Mouse (Mus musculus) MEL (cell line): ENCODE measurements at regions not wholly inside any gene's neighbourhood (a gene's known extent, or its start where the extent isn't known, plus 50 kb on each side); places are given as distances from the start of the nearest gene placed in this dataset.

Experiments
- DNase-seq: peaks from one replicate; pipeline ENCODE4 v3.0.0; 2011; ENCODE audit warnings: low read depth, low spot score
- H3K27ac ChIP-seq: 2 replicates; pipeline ENCODE4 v1.5.1; 2012; ENCODE audit warnings: low read depth, mild to moderate bottlenecking, control low read depth, low read length, moderate library complexity; ENCODE audit not compliant: control insufficient read depth
- H3K27me3 ChIP-seq, 2 experiments: fragments of 150-350 bp in 1 of 2; sonication (generic) in 1 of 2; 2 replicates each; pipeline ENCODE4 v1.6.1; 2012; ENCODE audit warnings: low read length in 2 of 2, mild to moderate bottlenecking in 2 of 2, improper control_type of control experiment in 1 of 2, moderate library complexity in 1 of 2; ENCODE audit not compliant: insufficient read depth in 2 of 2, control insufficient read depth in 1 of 2
- H3K36me3 ChIP-seq, 2 experiments: 2 replicates each; pipeline ENCODE4 v1.6.1; 2012 to 2014; ENCODE audit warnings: low read length in 2 of 2, improper control_type of control experiment in 1 of 2, inconsistent platforms in 1 of 2, mild to moderate bottlenecking in 1 of 2; ENCODE audit not compliant: insufficient read depth in 2 of 2, control insufficient read depth in 1 of 2
- H3K4me1 ChIP-seq, 2 experiments: fragments of 150-350 bp in 1 of 2; sonication (generic) in 1 of 2; 2 replicates each; pipeline ENCODE4 v1.6.1; 2012; ENCODE audit warnings: low read length in 2 of 2, improper control_type of control experiment in 1 of 2, mild to moderate bottlenecking in 1 of 2; ENCODE audit not compliant: insufficient read depth in 2 of 2, control insufficient read depth in 1 of 2
- H3K4me3 ChIP-seq, 2 experiments: fragments of 150-350 bp in 1 of 2; sonication (generic) in 1 of 2; 2 replicates each; pipeline ENCODE4 v1.5.1; 2012; ENCODE audit warnings: low read depth in 2 of 2, low read length in 2 of 2, mild to moderate bottlenecking in 2 of 2, moderate library complexity in 2 of 2, control low read depth in 1 of 2, improper control_type of control experiment in 1 of 2; ENCODE audit not compliant: control insufficient read depth in 1 of 2, insufficient read depth in 1 of 2
- H3K79me2 ChIP-seq: 2 replicates; pipeline ENCODE4 v1.6.1; 2012; ENCODE audit warnings: mild to moderate bottlenecking, low read length, moderate library complexity; ENCODE audit not compliant: control insufficient read depth, poor library complexity, insufficient read depth
- H3K9ac ChIP-seq: 2 replicates; pipeline ENCODE4 v1.6.1; 2012; ENCODE audit warnings: low read depth, mild to moderate bottlenecking, control low read depth, low read length, moderate library complexity; ENCODE audit not compliant: control insufficient read depth, poor library complexity, severe bottlenecking
- H3K9me3 ChIP-seq: fragments of 150-350 bp; sonication (generic); replicated peaks from 2 replicates; pipeline ENCODE4 v1.6.1; 2012; ENCODE audit warnings: mild to moderate bottlenecking, low read length, improper control_type of control experiment, moderate library complexity; ENCODE audit not compliant: insufficient read depth
- CHD2 ChIP-seq: IDR thresholded peaks from 2 replicates; pipeline ENCODE4 v1.6.1; 2011; ENCODE audit warnings: low read length, improper control_type of control experiment
- E2F4 ChIP-seq: IDR thresholded peaks from 2 replicates; pipeline ENCODE4 v1.6.1; 2011; ENCODE audit warnings: low read depth, low read length, improper control_type of control experiment, borderline replicate concordance
- EP300 ChIP-seq, 2 experiments: IDR thresholded peaks; 2 replicates each; pipeline ENCODE4 v1.6.1; 2011; ENCODE audit warnings: improper control_type of control experiment in 2 of 2, low read length in 2 of 2, low read depth in 1 of 2, mild to moderate bottlenecking in 1 of 2
- GATA1 ChIP-seq: IDR thresholded peaks from 2 replicates; pipeline ENCODE4 v1.6.1; 2011; ENCODE audit warnings: low read depth, low read length, improper control_type of control experiment
- HCFC1 ChIP-seq: IDR thresholded peaks from 2 replicates; pipeline ENCODE4 v1.6.1; 2012; ENCODE audit warnings: low read depth, mild to moderate bottlenecking, inconsistent platforms, low read length, improper control_type of control experiment, moderate library complexity
- KAT2A ChIP-seq: conservative IDR thresholded peaks from 2 replicates; pipeline ENCODE4 v1.6.1; 2012; ENCODE audit warnings: low read depth, low read length, improper control_type of control experiment, inconsistent platforms
- MAFK ChIP-seq: IDR thresholded peaks from 2 replicates; pipeline ENCODE4 v1.6.1; 2011; ENCODE audit warnings: low read depth, mild to moderate bottlenecking, low read length, improper control_type of control experiment, borderline replicate concordance
- MAZ ChIP-seq: IDR thresholded peaks from 2 replicates; pipeline ENCODE4 v1.6.1; 2012; ENCODE audit warnings: low read depth, mild to moderate bottlenecking, inconsistent platforms, low read length, improper control_type of control experiment
- MEF2A ChIP-seq: IDR thresholded peaks from 2 replicates; pipeline ENCODE4 v1.6.1; 2014; ENCODE audit warnings: low read depth, mild to moderate bottlenecking, inconsistent platforms, low read length, improper control_type of control experiment; ENCODE audit not compliant: poor library complexity, insufficient replicate concordance, severe bottlenecking; ENCODE audit errors: extremely low read depth
- MYB ChIP-seq: IDR thresholded peaks from 2 replicates; pipeline ENCODE4 v1.6.1; 2011; ENCODE audit warnings: mild to moderate bottlenecking, low read depth, low read length, improper control_type of control experiment
- NELFE ChIP-seq: IDR thresholded peaks from 2 replicates; pipeline ENCODE4 v1.6.1; 2011; ENCODE audit warnings: low read depth, low read length, improper control_type of control experiment
- NRF1 ChIP-seq: IDR thresholded peaks from 2 replicates; pipeline ENCODE4 v1.6.1; 2014; ENCODE audit warnings: low read depth, mild to moderate bottlenecking, inconsistent platforms, low read length, improper control_type of control experiment, moderate library complexity; ENCODE audit not compliant: poor library complexity, insufficient read depth, severe bottlenecking
- POLR2AphosphoS5 ChIP-seq: IDR thresholded peaks from 2 replicates; pipeline ENCODE4 v1.6.1; 2012; ENCODE audit warnings: low read depth, borderline replicate concordance, mild to moderate bottlenecking, inconsistent platforms, low read length, moderate library complexity, mixed read lengths
- RAD21 ChIP-seq: IDR thresholded peaks from 2 replicates; pipeline ENCODE4 v1.6.1; 2011; ENCODE audit warnings: mild to moderate bottlenecking, low read depth, low read length, improper control_type of control experiment
- RCOR1 ChIP-seq: IDR thresholded peaks from 2 replicates; pipeline ENCODE4 v1.6.1; 2012; ENCODE audit warnings: low read depth, mild to moderate bottlenecking, inconsistent platforms, low read length, improper control_type of control experiment
- SMC3 ChIP-seq: IDR thresholded peaks from 2 replicates; pipeline ENCODE4 v1.6.1; 2011; ENCODE audit warnings: low read depth, low read length, improper control_type of control experiment
- TAL1 ChIP-seq: IDR thresholded peaks from 2 replicates; pipeline ENCODE4 v1.6.1; 2012; ENCODE audit warnings: mild to moderate bottlenecking, inconsistent platforms, low read length, moderate library complexity, mixed read lengths
- USF1 ChIP-seq: IDR thresholded peaks from 2 replicates; pipeline ENCODE4 v1.6.1; 2014; ENCODE audit warnings: low read depth, mild to moderate bottlenecking, inconsistent platforms, low read length, improper control_type of control experiment, moderate library complexity
- ZMIZ1 ChIP-seq: IDR thresholded peaks from 2 replicates; pipeline ENCODE4 v1.6.1; 2012; ENCODE audit warnings: low read depth, mild to moderate bottlenecking, inconsistent platforms, low read length, improper control_type of control experiment, moderate library complexity
- ZNF384 ChIP-seq: IDR thresholded peaks from 2 replicates; pipeline ENCODE4 v1.6.1; 2012; ENCODE audit warnings: low read depth, mild to moderate bottlenecking, inconsistent platforms, low read length, improper control_type of control experiment

DNA sequence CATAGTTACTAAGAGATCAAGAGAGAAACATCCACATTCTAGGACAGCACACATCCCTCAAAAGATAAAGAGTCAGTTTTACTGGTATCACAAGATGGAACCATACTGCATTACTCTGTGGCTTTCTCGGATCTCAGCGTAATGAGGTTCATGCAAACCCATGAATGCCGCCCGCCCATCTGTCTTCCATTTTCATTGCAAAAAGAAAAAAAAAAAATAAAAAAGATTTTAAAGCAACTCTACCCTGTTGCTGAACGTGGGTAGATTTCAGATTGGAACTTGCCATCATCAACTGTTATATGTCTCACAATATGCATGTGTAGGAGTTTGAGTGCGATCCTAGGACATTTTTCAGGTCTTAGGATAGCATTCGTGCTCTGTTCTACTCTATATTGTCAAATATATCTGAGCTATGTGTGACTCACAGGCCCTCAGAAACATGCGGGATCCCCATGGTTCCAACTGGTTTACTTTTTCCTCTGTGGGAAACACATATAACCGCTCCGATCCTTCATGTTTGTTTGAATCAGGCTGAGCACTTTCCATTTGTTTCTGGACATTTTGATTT is 199.7 kb downstream of the Smoc2 start:
- Histone ChIP-seq H3K9ac (no peak overlapping the region), H3K9me3 (no peaks in the 10 kb centered on the region), H3K27ac (no peak overlapping the region), H3K4me1 (no peaks in the 10 kb centered on the region), H3K36me3 (no peaks in the 10 kb centered on the region), H3K27me3 (no peaks in the 10 kb centered on the region), H3K4me3 (no peak overlapping the region), H3K79me2 (no peaks in the 10 kb centered on the region)
- no peak for TF ChIP-seq MAZ
- TF ChIP-seq RAD21 = no peak
- no peak for TF ChIP-seq ZMIZ1
- TF ChIP-seq HCFC1 = no peak
- TF ChIP-seq CHD2 = no peak
- no peak for TF ChIP-seq MAFK
- no peak for TF ChIP-seq NELFE
- no peak for TF ChIP-seq E2F4
- TF ChIP-seq GATA1 = no peak
- TF ChIP-seq MYB = no peak
- no peak for TF ChIP-seq USF1
- no peak for DNase-seq

DNA sequence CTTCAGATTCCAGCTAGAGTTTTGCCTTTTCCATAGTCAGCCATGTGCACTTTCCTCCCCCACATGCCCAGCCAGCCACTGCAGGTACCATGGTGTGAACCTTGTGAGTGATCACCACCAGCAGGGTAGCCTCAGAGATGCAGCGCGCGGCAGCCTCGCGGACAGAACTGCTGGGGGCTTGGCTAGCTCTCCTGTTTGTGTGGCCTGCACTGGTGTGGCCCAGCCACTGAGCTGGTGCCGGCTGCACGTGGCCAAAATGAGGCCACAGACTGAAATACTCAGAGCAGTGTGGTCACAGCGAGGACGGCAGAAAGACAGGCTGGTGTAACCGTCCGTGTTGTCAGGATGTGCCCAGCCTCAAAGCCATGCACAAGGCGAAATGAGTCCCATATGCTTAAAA is 197.4 kb downstream of the Smoc2 start:
- Histone ChIP-seq H3K9ac (no peak overlapping the region), H3K27me3 (no peaks in the 10 kb centered on the region), H3K4me1 (no peaks in the 10 kb centered on the region), H3K27ac (no peak overlapping the region), H3K36me3 (no peaks in the 10 kb centered on the region), H3K9me3 (no peaks in the 10 kb centered on the region), H3K79me2 (no peaks in the 10 kb centered on the region)
- DNase-seq = no peak
- no peak for TF ChIP-seq RCOR1
- TF ChIP-seq MEF2A = no peak
- no peak for TF ChIP-seq EP300 (IDR thresholded peaks at IDR 0.05; ENCODE audit: low read depth in 1 of 2, low read length in 2 of 2)
- no peak for TF ChIP-seq MYB
- TF ChIP-seq NELFE = no peak
- TF ChIP-seq ZNF384 = no peak
- no peak for TF ChIP-seq MAFK
- no peak for TF ChIP-seq TAL1
- no peak for TF ChIP-seq SMC3
- no peak for TF ChIP-seq NRF1
- TF ChIP-seq POLR2AphosphoS5 = no peak
- TF ChIP-seq CHD2 = no peak
- no peak for TF ChIP-seq KAT2A
- TF ChIP-seq, all 39 proteins: peak for 0
- no peak overlapping the region for H3K4me3 ChIP-seq
